Mouse (Mus musculus) lung, embryonic 14.5 days (tissue): ENCODE results near the gene Zbtb20. TPM values are rescaled to one million over a fixed set of nuclear protein-coding genes. Genes with fewer than 3 reads are reported as not detected.

Experiments used
- ATAC-seq: fragments of 200-750 bp; cut with Nextera tagmentation; 2 replicates; pipeline ENCODE4 v1.8.0; 2017; ENCODE audit warnings: mild to moderate bottlenecking, moderate TSS enrichment, moderate library complexity; ENCODE audit not compliant: insufficient read depth
- DNase-seq: peaks from one replicate; pipeline ENCODE4 v3.0.0-alpha.2; 2015
- H3K27ac ChIP-seq: fragments of 300-500 bp; sonication (generic); 2 replicates; pipeline ENCODE4 v1.5.1; 2014; ENCODE audit warnings: low read depth, mild to moderate bottlenecking, moderate library complexity
- H3K27me3 ChIP-seq: fragments of 300-500 bp; sonication (generic); 2 replicates; pipeline ENCODE4 v1.6.1; 2014; ENCODE audit warnings: low read length, control low read depth; ENCODE audit not compliant: insufficient read depth
- H3K36me3 ChIP-seq: fragments of 300-500 bp; sonication (generic); 2 replicates; pipeline ENCODE4 v1.6.1; 2014; ENCODE audit warnings: control low read depth; ENCODE audit not compliant: insufficient read depth
- H3K4me1 ChIP-seq: fragments of 300-500 bp; sonication (generic); 2 replicates; pipeline ENCODE4 v1.6.1; 2014; ENCODE audit warnings: antibody characterized with exemption, control low read depth; ENCODE audit not compliant: insufficient read depth
- H3K4me2 ChIP-seq: fragments of 300-500 bp; sonication (generic); 2 replicates; pipeline ENCODE4 v1.6.1; 2014; ENCODE audit warnings: mild to moderate bottlenecking
- H3K4me3 ChIP-seq: fragments of 300-500 bp; sonication (generic); 2 replicates; pipeline ENCODE4 v1.5.1; 2014; ENCODE audit warnings: low read depth, low read length
- H3K9ac ChIP-seq: fragments of 300-500 bp; sonication (generic); 2 replicates; pipeline ENCODE4 v1.6.1; 2014
- H3K9me3 ChIP-seq: fragments of 300-500 bp; sonication (generic); 2 replicates; pipeline ENCODE4 v1.6.1; 2016; ENCODE audit warnings: low read depth, low read length, control low read depth
- CTCF ChIP-seq: IDR thresholded peaks from 2 replicates; pipeline ENCODE4 v1.5.1; 2016; ENCODE audit warnings: antibody characterized with exemption, low read depth
- WGBS: fragments of 180-500 bp; shearing (Covaris S2); extraction: QIAGEN DNeasy Blood & Tissue Kit; methylation state at CpG from one replicate; pipeline ENCODE4 v1.1.7; 2014; 5-methylcytosine and 5-hydroxymethylcytosine counted together
- polyA plus RNA-seq: library from polyadenylated mRNA; unstranded; fragments of >200 nt; fragmentation: Nextera tagmentation; extraction: Ambion mirVana; gene quantifications from 2 replicates; pipeline ENCODE4 v1.2.1, GENCODE M21; 2014

Gene Zbtb20
- polyA plus RNA-seq, 1 experiment from 2014 or later = 17.6 TPM

DNA sequence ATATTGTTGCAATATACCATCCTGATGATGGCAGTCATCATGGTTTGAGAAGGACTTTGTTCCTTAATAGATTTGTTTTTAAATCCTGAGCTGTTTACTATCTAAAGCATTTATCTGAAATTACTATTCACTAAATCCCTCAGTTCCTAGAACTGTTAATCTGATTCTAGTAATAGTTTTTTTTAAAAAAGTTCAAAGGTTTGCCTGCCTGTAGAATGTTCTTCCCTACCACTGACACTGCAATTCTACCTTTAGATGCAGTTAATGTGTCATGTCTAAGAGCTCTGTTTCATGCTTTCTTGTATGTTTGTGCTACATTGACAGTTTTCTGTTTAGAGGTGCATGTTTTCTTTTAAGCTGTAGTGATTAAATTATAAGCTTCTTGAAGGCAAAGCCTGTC, 358.6 kb downstream of the Zbtb20 start:
- no peak for TF ChIP-seq CTCF
- Histone ChIP-seq H3K36me3 (no peaks in the 10 kb centered on the region), H3K4me1 (peaks cover 3% of the 10 kb centered on the region; the same call in 1 of the 2 replicates), H3K4me2 (no peak overlapping the region), H3K27me3 (no peaks in the 10 kb centered on the region), H3K9me3 (no peaks in the 10 kb centered on the region), H3K9ac (no peak overlapping the region), H3K27ac (no peak overlapping the region), H3K4me3 (no peak overlapping the region)
- no peak for ATAC-seq
- DNase-seq = no peak

DNA sequence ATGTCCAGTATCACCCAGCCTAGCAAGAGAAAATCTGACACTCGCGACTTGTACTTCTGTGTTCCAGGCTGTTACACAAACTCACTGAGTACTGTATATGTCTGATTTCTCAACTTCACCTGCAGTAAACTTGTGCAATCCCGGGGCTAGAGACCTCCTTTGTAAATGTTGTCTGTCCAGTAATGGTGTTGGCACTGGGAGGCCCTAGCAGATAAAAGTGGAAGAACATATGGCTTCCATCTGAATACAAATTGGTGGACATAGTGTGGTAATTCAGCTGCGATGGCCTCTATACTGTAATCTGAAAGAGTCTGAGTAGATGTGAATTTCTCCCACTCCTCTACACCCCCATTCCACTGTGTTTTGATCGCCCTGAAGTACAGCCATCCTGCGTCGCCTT, 359.6 kb downstream of the Zbtb20 start:
- DNase-seq (peak; percentile 52), ATAC-seq (peak; percentile 79)
- H3K4me2 ChIP-seq = peak overlapping the region; percentile 51
- no peak overlapping the region for H3K4me3 ChIP-seq
- H3K36me3 ChIP-seq = no peaks in the 10 kb centered on the region
- H3K27ac ChIP-seq = peak overlapping the region; percentile 43; the same call in 1 of the 2 replicates
- 31% methylated on average over 7 of the region's 7 CpGs for WGBS
- H3K9ac ChIP-seq = no peak overlapping the region
- H3K4me1 ChIP-seq = peaks cover 3% of the 10 kb centered on the region; the same call in 1 of the 2 replicates
- no peak for TF ChIP-seq CTCF
- H3K27me3 ChIP-seq = no peaks in the 10 kb centered on the region
- H3K9me3 ChIP-seq = no peaks in the 10 kb centered on the region

DNA sequence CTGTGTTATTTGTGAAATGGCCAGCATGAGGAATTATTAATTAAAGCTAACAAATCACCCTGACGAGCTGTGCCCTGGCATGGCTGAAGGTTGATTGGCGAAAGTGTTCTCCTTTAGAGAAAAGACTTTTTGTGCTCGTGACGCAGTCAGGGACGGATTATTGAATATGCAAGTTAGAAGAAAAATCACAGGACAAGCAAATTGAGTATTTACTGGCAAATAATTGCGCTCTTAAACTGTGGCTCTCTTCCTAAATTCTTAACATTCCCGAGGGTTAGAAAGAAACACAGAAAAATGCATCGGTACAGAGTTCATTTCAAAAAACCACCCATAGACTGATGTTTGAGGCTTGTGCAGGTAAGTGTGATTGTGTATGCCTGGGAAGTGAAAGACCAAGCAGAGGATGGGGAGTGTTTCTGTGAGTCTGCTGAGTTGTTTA, 360.1 kb downstream of the Zbtb20 start:
- no peak for TF ChIP-seq CTCF
- H3K27me3 ChIP-seq = no peaks in the 10 kb centered on the region
- H3K27ac ChIP-seq = peak overlapping the region; percentile 43; the same call in 1 of the 2 replicates
- H3K9me3 ChIP-seq = no peaks in the 10 kb centered on the region
- WGBS = 41% methylated on average over 8 of the region's 8 CpGs
- ATAC-seq = peak; percentile 58
- DNase-seq = peak; percentile 23
- H3K4me2 ChIP-seq = peak overlapping the region; percentile 51
- H3K4me3 ChIP-seq = no peak overlapping the region
- peaks cover 3% of the 10 kb centered on the region; the same call in 1 of the 2 replicates for H3K4me1 ChIP-seq
- no peak overlapping the region for H3K9ac ChIP-seq
- H3K36me3 ChIP-seq = no peaks in the 10 kb centered on the region

DNA sequence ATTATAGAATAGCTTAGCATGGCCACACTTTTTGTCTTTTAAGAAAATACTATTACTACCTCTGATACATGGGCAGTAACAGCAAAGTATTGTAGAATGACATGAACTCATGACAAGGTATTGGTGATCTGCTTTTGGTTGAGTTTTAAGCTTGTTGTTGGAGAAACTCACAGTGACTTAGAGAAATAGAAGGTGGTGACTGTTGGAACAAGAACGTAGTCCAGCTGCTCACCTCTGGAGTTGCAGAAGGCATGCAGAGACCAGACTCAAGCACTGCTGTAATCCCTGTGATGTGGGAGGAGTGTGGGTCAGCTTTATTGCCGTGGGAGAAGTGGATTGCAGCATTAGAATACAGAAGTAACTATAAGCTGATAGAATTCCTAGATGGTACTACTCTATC, 361.9 kb downstream of the Zbtb20 start:
- TF ChIP-seq CTCF = no peak
- ATAC-seq (no peak), DNase-seq (no peak)
- no peaks in the 10 kb centered on the region for H3K36me3 ChIP-seq
- peaks cover 3% of the 10 kb centered on the region; the same call in 1 of the 2 replicates for H3K4me1 ChIP-seq
- 70% methylated on average over 2 of the region's 2 CpGs for WGBS
- H3K9me3 ChIP-seq = no peaks in the 10 kb centered on the region
- H3K4me3 ChIP-seq = no peak overlapping the region
- H3K27me3 ChIP-seq = no peaks in the 10 kb centered on the region
- no peak overlapping the region for H3K27ac ChIP-seq
- no peak overlapping the region for H3K9ac ChIP-seq
- H3K4me2 ChIP-seq = no peak overlapping the region

DNA sequence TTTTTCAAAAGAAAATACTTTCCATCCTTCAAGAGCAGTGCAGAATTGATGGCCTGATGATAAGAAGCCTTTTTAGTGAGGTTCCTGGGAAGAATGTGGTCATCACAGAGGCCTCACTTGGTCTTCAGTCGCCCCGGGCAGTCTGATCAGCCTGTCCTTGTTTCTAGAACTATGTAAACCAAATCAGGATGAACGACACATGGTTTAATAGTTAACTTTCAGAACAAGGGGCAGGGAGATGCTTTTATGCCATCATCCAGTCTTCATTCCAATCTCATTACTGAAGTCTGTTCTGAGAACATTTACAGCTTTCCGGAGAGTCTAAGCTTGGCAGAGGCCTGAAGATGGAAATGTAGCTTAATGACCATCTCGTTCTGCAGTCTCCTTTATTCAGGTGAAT, 371.3 kb downstream of the Zbtb20 start:
- H3K27me3 ChIP-seq = no peaks in the 10 kb centered on the region
- H3K9me3 ChIP-seq = no peaks in the 10 kb centered on the region
- H3K9ac ChIP-seq = no peak overlapping the region
- no peak overlapping the region for H3K27ac ChIP-seq
- H3K4me1 ChIP-seq = no peaks in the 10 kb centered on the region
- H3K36me3 ChIP-seq = no peaks in the 10 kb centered on the region
- WGBS = 66% methylated on average over 5 of the region's 5 CpGs
- no peak for ATAC-seq
- DNase-seq = no peak
- no peak overlapping the region for H3K4me3 ChIP-seq
- no peak overlapping the region for H3K4me2 ChIP-seq
- TF ChIP-seq CTCF = no peak

DNA sequence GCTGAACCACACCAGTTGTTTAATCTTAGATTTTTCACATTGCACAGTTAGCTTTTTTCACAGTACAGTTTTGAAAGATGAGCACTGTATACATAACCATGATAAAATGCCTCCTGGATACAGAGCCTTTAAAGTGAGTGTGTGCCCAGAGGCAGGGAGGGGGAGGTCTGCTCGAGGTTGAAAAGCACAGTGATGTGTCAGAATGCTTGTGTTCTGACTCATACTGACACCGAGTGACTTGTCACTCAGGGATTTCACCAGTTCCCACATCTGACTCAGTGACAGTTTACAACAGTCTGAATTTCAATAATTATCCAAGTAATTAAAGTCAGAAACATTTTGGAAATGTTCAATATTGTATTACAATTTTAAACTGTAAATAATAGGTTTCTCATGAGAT, 377.4 kb downstream of the Zbtb20 start:
- Histone ChIP-seq H3K4me1 (no peaks in the 10 kb centered on the region), H3K4me2 (no peak overlapping the region), H3K27ac (no peak overlapping the region), H3K9ac (no peak overlapping the region), H3K4me3 (no peak overlapping the region), H3K36me3 (no peaks in the 10 kb centered on the region), H3K9me3 (no peaks in the 10 kb centered on the region), H3K27me3 (no peaks in the 10 kb centered on the region)
- WGBS = 21% methylated on average over 2 of the region's 2 CpGs
- ATAC-seq (peak; percentile 31; the same call in 1 of the 2 replicates), DNase-seq (no peak)
- TF ChIP-seq CTCF = no peak

DNA sequence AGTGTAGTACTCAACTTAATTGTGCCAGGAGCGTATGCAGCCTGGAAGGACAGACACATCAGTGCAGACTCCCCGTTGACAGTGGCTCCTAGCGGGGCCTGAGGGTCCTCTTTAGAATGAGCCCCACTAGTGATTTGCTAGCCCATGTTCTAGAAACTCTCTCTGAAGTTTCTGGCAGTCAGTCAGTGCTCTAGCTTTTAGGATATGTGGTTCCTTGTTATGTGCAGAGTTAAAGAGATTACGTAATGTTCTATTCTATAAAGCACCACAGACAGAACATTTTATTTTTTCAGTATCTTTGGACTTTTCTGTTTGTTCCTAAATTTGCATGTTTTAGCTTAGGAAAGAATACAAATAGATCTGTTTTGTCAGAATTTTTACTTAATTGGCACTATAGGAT, 378.1 kb downstream of the Zbtb20 start:
- ATAC-seq (no peak), DNase-seq (no peak)
- no peaks in the 10 kb centered on the region for H3K36me3 ChIP-seq
- WGBS = 88% methylated on average over 4 of the region's 4 CpGs
- no peaks in the 10 kb centered on the region for H3K4me1 ChIP-seq
- H3K9me3 ChIP-seq = no peaks in the 10 kb centered on the region
- no peak overlapping the region for H3K9ac ChIP-seq
- H3K27me3 ChIP-seq = no peaks in the 10 kb centered on the region
- H3K4me2 ChIP-seq = no peak overlapping the region
- no peak overlapping the region for H3K27ac ChIP-seq
- TF ChIP-seq CTCF = no peak
- no peak overlapping the region for H3K4me3 ChIP-seq
